Mouse (Mus musculus) forebrain, embryonic 11.5 days (tissue): Measurements from ENCODE around the gene Arrdc5. TPM values are rescaled to one million over a fixed set of nuclear protein-coding genes. Genes with fewer than 3 reads are reported as not detected.

Source experiments
- ATAC-seq: fragments of 200-750 bp; cut with Nextera tagmentation; replicated peaks from 2 replicates; pipeline ENCODE4 v1.8.0; 2017; ENCODE audit warnings: moderate TSS enrichment; ENCODE audit not compliant: low FRiP score
- DNase-seq: peaks from one replicate; pipeline ENCODE4 v3.0.0-alpha.2; 2017; ENCODE audit warnings: low spot score
- H3K27ac ChIP-seq: fragments of 300-500 bp; sonication (generic); 2 replicates; pipeline ENCODE4 v1.5.1; 2014; ENCODE audit warnings: low read depth, low read length
- H3K27me3 ChIP-seq: fragments of 300-500 bp; sonication (generic); 2 replicates; pipeline ENCODE4 v1.6.1; 2014; ENCODE audit warnings: mild to moderate bottlenecking, low read length, mixed read lengths; ENCODE audit not compliant: control insufficient read depth, insufficient read depth
- H3K36me3 ChIP-seq: fragments of 300-500 bp; sonication (generic); 2 replicates; pipeline ENCODE4 v1.6.1; 2014; ENCODE audit warnings: mild to moderate bottlenecking, low read length, moderate library complexity, mixed read lengths; ENCODE audit not compliant: control insufficient read depth, insufficient read depth
- H3K4me1 ChIP-seq: fragments of 300-500 bp; sonication (generic); replicated peaks from 2 replicates; pipeline ENCODE4 v1.6.1; 2014; ENCODE audit warnings: low read length, mixed read lengths; ENCODE audit not compliant: control insufficient read depth, insufficient read depth
- H3K4me2 ChIP-seq: fragments of 300-500 bp; sonication (generic); 2 replicates; pipeline ENCODE4 v1.6.1; 2014; ENCODE audit warnings: low read depth, mild to moderate bottlenecking, low read length, moderate library complexity, mixed read lengths; ENCODE audit not compliant: severe bottlenecking
- H3K4me3 ChIP-seq: fragments of 300-500 bp; sonication (generic); 2 replicates; pipeline ENCODE4 v1.5.1; 2014; ENCODE audit warnings: low read depth, low read length
- H3K9ac ChIP-seq: fragments of 300-500 bp; sonication (generic); 2 replicates; pipeline ENCODE4 v1.6.1; 2014; ENCODE audit warnings: low read length
- H3K9me3 ChIP-seq: fragments of 300-500 bp; sonication (generic); 2 replicates; pipeline ENCODE4 v1.6.1; 2016; ENCODE audit warnings: low read length, mixed read lengths; ENCODE audit not compliant: control insufficient read depth
- WGBS: fragments of 180-500 bp; shearing (Covaris S2); extraction: QIAGEN DNeasy Blood & Tissue Kit; methylation state at CpG from one replicate; pipeline ENCODE4 v1.1.7; 2014; 5-methylcytosine and 5-hydroxymethylcytosine counted together
- polyA plus RNA-seq: library from polyadenylated mRNA; unstranded; fragments of >200 nt; fragmentation: Nextera tagmentation; extraction: Ambion mirVana; gene quantifications from 2 replicates; pipeline ENCODE4 v1.2.1, GENCODE M21; 2014

The Arrdc5 gene
- polyA plus RNA-seq, 1 experiment from 2014 or later, result not detected

GRCm38 (mm10) chr17:56308088-56308487 lies 8.0 kb upstream of the Arrdc5 start:
- Histone ChIP-seq H3K36me3 (peaks cover 4% of the 10 kb centered on the region; the same call in 1 of the 2 replicates), H3K27me3 (no peaks in the 10 kb centered on the region), H3K4me3 (no peak overlapping the region), H3K4me1 (peaks cover 17% of the 10 kb centered on the region), H3K9ac (no peak overlapping the region), H3K9me3 (no peaks in the 10 kb centered on the region), H3K27ac (no peak overlapping the region), H3K4me2 (no peak overlapping the region)
- WGBS, result 91% methylated on average over 6 of the region's 6 CpGs
- DNase-seq (no peak), ATAC-seq (no peak)

- Histone ChIP-seq H3K27me3 (no peaks in the 10 kb centered on the region), H3K9me3 (no peaks in the 10 kb centered on the region), H3K9ac (peak overlapping the region; percentile 92), H3K4me3 (peak overlapping the region; percentile 88), H3K4me2 (peak overlapping the region; percentile 97), H3K36me3 (peaks cover 4% of the 10 kb centered on the region; the same call in 1 of the 2 replicates), H3K27ac (no peak overlapping the region), H3K4me1 (peaks cover 25% of the 10 kb centered on the region)
- no peak for DNase-seq
- 69% methylated on average over 8 of the region's 8 CpGs for WGBS
- ATAC-seq, result no peak
Measured at GRCm38 (mm10) chr17:56305826-56306225, 5.7 kb upstream of the Arrdc5 start.

- no peak overlapping the region for H3K27ac ChIP-seq
- H3K27me3 ChIP-seq, result no peaks in the 10 kb centered on the region
- peaks cover 25% of the 10 kb centered on the region for H3K4me1 ChIP-seq
- DNase-seq (no peak), ATAC-seq (no peak)
- H3K9me3 ChIP-seq, result no peaks in the 10 kb centered on the region
- H3K4me2 ChIP-seq, result peak overlapping the region; percentile 97
- peaks cover 4% of the 10 kb centered on the region; the same call in 1 of the 2 replicates for H3K36me3 ChIP-seq
- H3K9ac ChIP-seq, result peak overlapping the region; percentile 92
- 42% methylated on average over 9 of the region's 9 CpGs for WGBS
- peak overlapping the region; percentile 88 for H3K4me3 ChIP-seq
Measured at GRCm38 (mm10) chr17:56305156-56305555, 5.1 kb upstream of the Arrdc5 start.

GRCm38 (mm10) chr17:56304718-56305117 lies 4.6 kb upstream of the Arrdc5 start:
- peak overlapping the region; percentile 97 for H3K4me2 ChIP-seq
- H3K9ac ChIP-seq, result peak overlapping the region; percentile 92
- H3K27ac ChIP-seq, result no peak overlapping the region
- peaks cover 4% of the 10 kb centered on the region; the same call in 1 of the 2 replicates for H3K36me3 ChIP-seq
- ATAC-seq (no peak), DNase-seq (no peak)
- peak overlapping the region; percentile 88 for H3K4me3 ChIP-seq
- H3K9me3 ChIP-seq, result no peaks in the 10 kb centered on the region
- no peaks in the 10 kb centered on the region for H3K27me3 ChIP-seq
- WGBS, result 19% methylated on average over 11 of the region's 11 CpGs
- H3K4me1 ChIP-seq, result peaks cover 25% of the 10 kb centered on the region

- Histone ChIP-seq H3K27me3 (no peaks in the 10 kb centered on the region), H3K4me1 (peaks cover 25% of the 10 kb centered on the region)
- under 1% methylated on average over 67 of the region's 68 CpGs for WGBS
Measured at GRCm38 (mm10) chr17:56303847-56304586, 3.9 kb upstream of the Arrdc5 start.

GRCm38 (mm10) chr17:56303160-56303846 lies 3.2 kb upstream of the Arrdc5 start, which contains the start of gene Uhrf1:
Gene Uhrf1, plus strand, starts transcription at chr17:56303321.
- Histone ChIP-seq H3K27ac (peak within 1 kb of the TSS; percentile 94), H3K4me1 (peaks cover 25% of the 10 kb centered on the region), H3K9me3 (no peaks in the 10 kb centered on the region), H3K27me3 (no peaks in the 10 kb centered on the region), H3K4me2 (peak within 1 kb of the TSS; percentile 97), H3K9ac (peak within 1 kb of the TSS; percentile 92), H3K4me3 (peak within 1 kb of the TSS; percentile 88), H3K36me3 (peaks cover 4% of the 10 kb centered on the region; the same call in 1 of the 2 replicates)
- peak; percentile 93 for DNase-seq
- WGBS, result under 1% methylated on average over 43 of the region's 43 CpGs
- ATAC-seq, result peak; percentile 84

More at GRCm38 (mm10) chr17:56303847-56304586, 3.9 kb upstream of the Arrdc5 start:
- Histone ChIP-seq H3K9me3 (no peaks in the 10 kb centered on the region), H3K27ac (peak overlapping the region; percentile 94), H3K4me2 (peak overlapping the region; percentile 97), H3K4me3 (peak overlapping the region; percentile 88), H3K9ac (peak overlapping the region; percentile 92), H3K36me3 (peaks cover 4% of the 10 kb centered on the region; the same call in 1 of the 2 replicates)
- ATAC-seq (peak; percentile 91), DNase-seq (peak; percentile 98)

- peaks cover 22% of the 10 kb centered on the region for H3K4me1 ChIP-seq
- H3K36me3 ChIP-seq, result peaks cover 4% of the 10 kb centered on the region; the same call in 1 of the 2 replicates
- H3K27me3 ChIP-seq, result no peaks in the 10 kb centered on the region
- WGBS, result 24% methylated on average over 13 of the region's 13 CpGs
- H3K9ac ChIP-seq, result peak overlapping the region; percentile 45
- DNase-seq, result peak; percentile 80
- H3K27ac ChIP-seq, result peak overlapping the region; percentile 94
- peak overlapping the region; percentile 97 for H3K4me2 ChIP-seq
- peak; percentile 38 for ATAC-seq
- H3K4me3 ChIP-seq, result peak overlapping the region; percentile 88
- H3K9me3 ChIP-seq, result no peaks in the 10 kb centered on the region
Measured at GRCm38 (mm10) chr17:56302363-56302996, 2.4 kb upstream of the Arrdc5 start.

GRCm38 (mm10) chr17:56298238-56298637 lies 1.8 kb downstream of the Arrdc5 start:
- Histone ChIP-seq H3K4me3 (no peak overlapping the region), H3K27me3 (no peaks in the 10 kb centered on the region), H3K9ac (no peak overlapping the region), H3K9me3 (no peaks in the 10 kb centered on the region), H3K4me2 (no peak overlapping the region), H3K27ac (no peak overlapping the region), H3K4me1 (peaks cover 8% of the 10 kb centered on the region; the same call in 1 of the 2 replicates), H3K36me3 (no peaks in the 10 kb centered on the region)
- no peak for DNase-seq
- WGBS, result 96% methylated on average over 1 of the region's 1 CpGs
- ATAC-seq, result no peak
